19 mouse cellular contexts compared by ENCODE assay signal in genomic region chr17:86697751-86698150, GRCm38 (mm10). TPM values are rescaled to one million over a fixed set of nuclear protein-coding genes. Genes with fewer than 3 reads are reported as not detected.
DNase-seq lines count a peak whose midpoint lies in the region; ATAC-seq and TF ChIP-seq lines count a peak whose summit lies in the region.
"Had no signal": no experiment of that assay in that cellular context is flagged by ENCODE, and none has a peak within 500 bp of the region (broad histone marks: within the 10 kb centered on the region; RNA-seq: fewer than 3 reads in every experiment).

No protein-coding gene starts in this region.

- no peak overlapping the region for H3K4me3 ChIP-seq in C2C12 (ENCODE audit: insufficient read depth, poor library complexity, severe bottlenecking)
- H3K4me3 ChIP-seq: embryonic facial prominence, embryonic 10.5 days; limb, embryonic 13.5 days; megakaryocyte, embryonic 14.5 days; midbrain, embryonic 15.5 days had no signal

- H3K36me3 ChIP-seq in C2C12 (ENCODE audit: control insufficient read depth, insufficient read depth): no peaks in the 10 kb centered on the region
- H3K36me3 ChIP-seq: embryonic facial prominence, embryonic 10.5 days; G1E; limb, embryonic 13.5 days; midbrain, embryonic 15.5 days had no signal

- no peaks in the 10 kb centered on the region for H3K79me3 ChIP-seq in C2C12 (ENCODE audit: low read depth)

- intact Hi-C loops in heart, postnatal 25 days (cut with DNase I): loop anchor here (5.0 kb wide), 1 partner anchor 75 kb away; no protein-coding TSS in a partner anchor
- intact Hi-C loops in gastrocnemius, postnatal 14 days (cut with DNase I; ENCODE audit: low total_unique reads): no loop called here

- no peaks in the 10 kb centered on the region for H3K27me3 ChIP-seq in C2C12 (ENCODE audit: control insufficient read depth, insufficient read depth, insufficient read length)
- H3K27me3 ChIP-seq: limb, embryonic 13.5 days; midbrain, embryonic 15.5 days had no signal

- peak; percentile 93 for DNase-seq in heart, adult 11 months
- no peak for DNase-seq in heart, postnatal 25 days (ENCODE audit: low spot score)
- DNase-seq in adrenal gland, adult 8-10 months: peak; percentile 31
- peak; percentile 40 for DNase-seq in gastrocnemius, postnatal 14 days
- no peak for DNase-seq in urinary bladder, postnatal 36 days (ENCODE audit: low spot score in 2 of 2)
- DNase-seq: cerebellum, postnatal 36 days; kidney, postnatal 25 days; layer of hippocampus, adult 9-11 months; lung, postnatal 10 days; right cerebral cortex, adult 18-20 months had no signal

- no peaks in the 10 kb centered on the region for H3K79me2 ChIP-seq in C2C12 (ENCODE audit: control insufficient read depth, insufficient read depth)

- H3ac ChIP-seq in C2C12 (ENCODE audit: control insufficient read depth, insufficient read length, low read depth): no peak overlapping the region

- no peak for ATAC-seq in CD4-positive, CD25-positive, alpha-beta regulatory T cell, adult 4 months
- ATAC-seq: forebrain, embryonic 14.5 days; intestine, postnatal 0 days; midbrain, embryonic 15.5 days had no signal

- no peak for TF ChIP-seq CTCF in C2C12 (IDR thresholded peaks at IDR 0.05; ENCODE audit: control insufficient read depth, insufficient read depth, insufficient read length)

TF ChIP-seq in C2C12, 6 proteins besides CTCF, POLR2A, EP300 and RAD21:
- no peak for TF ChIP-seq MYOG (IDR thresholded peaks at IDR 0.05; ENCODE audit: control insufficient read depth, extremely low read depth, insufficient read length)
- TF ChIP-seq USF1 (IDR thresholded peaks at IDR 0.05; ENCODE audit: low read depth): peak; percentile 28

RNA-seq across cellular contexts. Expression of gene Epas1, which starts 55.7 kb away (rescaled TPM):
- total RNA-seq in heart, postnatal 25 days (2021): 100 to 1,000 TPM; 235 to 266 TPM
- 0.05 TPM for polyA plus RNA-seq in C2C12 (2012; fragmentation: generic; extraction: Trizol)
- total RNA-seq in adrenal gland, adult 8-10 months (2022): 100 to 1,000 TPM; 204 to 224 (median 215) TPM
- total RNA-seq in gastrocnemius, postnatal 14 days (2021): 100 to 1,000 TPM in 1 of 2 experiments, 10 to 100 TPM in 1; 91.8 to 114 TPM
- polyA plus RNA-seq in CD4-positive, CD25-positive, alpha-beta regulatory T cell, adult 4 months (2017; shearing (Covaris generic)): 1 to 10 TPM in 1 of 2 experiments, under 1 TPM in 1; 0.36 to 1.9 TPM
- polyA plus RNA-seq: G1E had no signal

Comparison
In these comparisons a context has a peak if more than half of its experiments do, and no peak if none do; other contexts are left out.
1. DNase-seq: peak in heart, adult 11 months (single experiment), adrenal gland, adult 8-10 months (single experiment) and gastrocnemius, postnatal 14 days (single experiment); none in heart, postnatal 25 days (single experiment) and urinary bladder, postnatal 36 days (0 of 2).